Mouse (Mus musculus): ENCODE measurements around the gene Sgk1.

Gene Sgk1

GRCm38 (mm10) chr10:21882184-21883081 is at the start of gene Sgk1:
Gene Sgk1, plus strand, starts transcription at chr10:21882184.
- DNase-seq, result no peak

- no peak for DNase-seq
These were observed 49.7 kb upstream of the Sgk1 start for GRCm38 (mm10) chr10:21832282-21832681.

- no peak for DNase-seq
These were observed 48.2 kb upstream of the Sgk1 start for GRCm38 (mm10) chr10:21833757-21834156.

GRCm38 (mm10) chr10:21835077-21835476 is 46.9 kb upstream of the Sgk1 start:
- no peak for DNase-seq

GRCm38 (mm10) chr10:21839248-21840155 is 42.5 kb upstream of the Sgk1 start:
- no peak for DNase-seq

GRCm38 (mm10) chr10:21843326-21843725 is 38.7 kb upstream of the Sgk1 start:
- DNase-seq, result no peak

GRCm38 (mm10) chr10:21843861-21844260 is 38.1 kb upstream of the Sgk1 start:
- DNase-seq, result no peak

GRCm38 (mm10) chr10:21844391-21844790 is 37.6 kb upstream of the Sgk1 start:
- DNase-seq, result no peak

- no peak for DNase-seq
These were observed 36.2 kb upstream of the Sgk1 start for GRCm38 (mm10) chr10:21845601-21846282.

- no peak for DNase-seq
These were observed 35.6 kb upstream of the Sgk1 start for GRCm38 (mm10) chr10:21846366-21846765.

GRCm38 (mm10) chr10:21847026-21847820 is 34.8 kb upstream of the Sgk1 start:
- no peak for DNase-seq

- DNase-seq, result no peak
These were observed 33.9 kb upstream of the Sgk1 start for GRCm38 (mm10) chr10:21847931-21848670.

- DNase-seq, result no peak
These were observed 32.7 kb upstream of the Sgk1 start for GRCm38 (mm10) chr10:21849251-21849650.

- no peak for DNase-seq
These were observed 31.7 kb upstream of the Sgk1 start for GRCm38 (mm10) chr10:21850330-21850729.

GRCm38 (mm10) chr10:21853122-21853521 is 28.9 kb upstream of the Sgk1 start:
- DNase-seq, result no peak

- no peak for DNase-seq
These were observed 28.2 kb upstream of the Sgk1 start for GRCm38 (mm10) chr10:21853566-21854328.

GRCm38 (mm10) chr10:21855338-21855737 is 26.6 kb upstream of the Sgk1 start:
- DNase-seq, result no peak

- DNase-seq, result peak; percentile 66
These were observed 24.3 kb upstream of the Sgk1 start for GRCm38 (mm10) chr10:21857676-21858075.

- no peak for DNase-seq
These were observed 23.5 kb upstream of the Sgk1 start for GRCm38 (mm10) chr10:21858437-21858974.

- no peak for DNase-seq
These were observed 15.5 kb upstream of the Sgk1 start for GRCm38 (mm10) chr10:21866504-21866903.

Measured in kidney, adult 18-20 months (tissue).